Mouse (Mus musculus) cerebellum, adult (tissue): Measurements from ENCODE around the gene Ttc28.
A peak's percentile ranks its signal among the peaks of the same experiment; 100 is the strongest.
"Not testable (repeated sequence)": the region's sequence is repeated elsewhere in the genome, so short reads cannot be mapped to it uniquely, and the experiment has no call there.

Experiments used
- ATAC-seq: cut with Nextera tagmentation; 2 replicates; pipeline ENCODE4 v1.9.2; 2017; ENCODE audit warnings: mild to moderate bottlenecking, moderate library complexity, mixed read lengths; ENCODE audit not compliant: insufficient number of reproducible peaks, low FRiP score, low TSS enrichment

Gene Ttc28

DNA sequence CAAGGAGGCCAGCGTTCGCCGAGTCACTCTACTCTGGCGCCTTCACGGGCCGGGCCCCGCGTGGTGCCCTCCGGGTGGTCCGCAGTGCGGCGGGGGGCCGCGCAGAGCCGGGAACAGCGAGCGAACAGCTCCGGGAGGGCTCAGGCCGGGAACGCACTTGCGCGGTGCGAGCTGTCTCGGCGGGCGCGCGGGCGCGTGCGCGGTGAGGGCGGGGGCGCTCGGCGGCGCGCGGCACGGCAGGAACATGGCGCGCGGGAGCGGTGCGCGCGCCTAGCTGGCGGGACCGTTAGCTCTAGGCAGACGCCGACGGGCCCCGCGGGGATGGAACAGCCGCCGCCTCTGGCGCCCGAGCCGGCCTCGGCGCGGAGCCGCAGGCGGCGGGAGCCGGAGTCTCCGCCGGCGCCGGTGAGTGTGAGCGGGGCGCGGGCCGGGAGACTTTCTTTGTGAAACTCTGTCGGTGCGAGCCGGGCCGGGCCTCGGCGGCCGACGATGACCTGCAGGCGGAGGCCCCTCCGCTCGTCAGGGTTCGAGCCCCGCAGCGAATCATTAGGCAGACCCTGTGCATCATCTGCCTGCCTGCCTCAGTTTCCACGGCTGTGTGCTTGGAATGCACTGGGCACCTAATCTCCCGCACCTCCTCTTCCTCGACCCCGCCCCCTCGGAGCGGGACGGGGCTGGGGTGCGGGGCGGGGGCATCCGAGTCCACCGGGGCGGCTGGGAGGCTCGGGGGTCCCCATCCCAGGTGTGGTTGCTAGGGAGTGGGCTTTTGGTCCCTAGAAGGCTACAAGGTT, at the start of gene Ttc28:
Ttc28 (plus strand) TSS at position 220 of the 791 bp plus-strand sequence.
- peak; percentile 86 for ATAC-seq

GRCm38 (mm10) chr5:110831036-110831720, 48.4 kb upstream of the Ttc28 start:
- ATAC-seq, result no peak

DNA sequence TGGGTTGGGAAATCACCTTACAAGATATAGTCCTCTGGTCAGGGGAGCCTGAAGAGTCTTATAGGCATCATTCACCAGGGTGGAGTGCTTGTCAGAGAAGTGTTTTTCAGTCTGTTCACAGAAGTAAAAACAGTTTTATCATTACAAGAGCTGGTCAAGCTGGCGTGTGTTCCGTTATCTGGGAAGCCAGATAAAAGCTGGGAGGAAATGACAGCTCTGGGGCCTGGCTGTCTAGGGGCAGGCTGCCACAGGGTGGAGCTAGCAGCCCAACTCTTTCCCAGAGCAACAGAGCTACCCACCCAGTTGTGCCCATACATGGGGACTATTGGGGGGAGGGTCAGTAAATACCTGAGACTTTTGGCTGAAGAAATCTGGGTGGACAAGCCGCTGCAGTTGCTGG, 43.6 kb upstream of the Ttc28 start:
- ATAC-seq, result no peak

GRCm38 (mm10) chr5:110838016-110838415, 41.6 kb upstream of the Ttc28 start:
- ATAC-seq, result not testable (repeated sequence)

GRCm38 (mm10) chr5:110839038-110839677, 40.4 kb upstream of the Ttc28 start:
- ATAC-seq, result no peak; the same call in 1 of the 2 replicates

DNA sequence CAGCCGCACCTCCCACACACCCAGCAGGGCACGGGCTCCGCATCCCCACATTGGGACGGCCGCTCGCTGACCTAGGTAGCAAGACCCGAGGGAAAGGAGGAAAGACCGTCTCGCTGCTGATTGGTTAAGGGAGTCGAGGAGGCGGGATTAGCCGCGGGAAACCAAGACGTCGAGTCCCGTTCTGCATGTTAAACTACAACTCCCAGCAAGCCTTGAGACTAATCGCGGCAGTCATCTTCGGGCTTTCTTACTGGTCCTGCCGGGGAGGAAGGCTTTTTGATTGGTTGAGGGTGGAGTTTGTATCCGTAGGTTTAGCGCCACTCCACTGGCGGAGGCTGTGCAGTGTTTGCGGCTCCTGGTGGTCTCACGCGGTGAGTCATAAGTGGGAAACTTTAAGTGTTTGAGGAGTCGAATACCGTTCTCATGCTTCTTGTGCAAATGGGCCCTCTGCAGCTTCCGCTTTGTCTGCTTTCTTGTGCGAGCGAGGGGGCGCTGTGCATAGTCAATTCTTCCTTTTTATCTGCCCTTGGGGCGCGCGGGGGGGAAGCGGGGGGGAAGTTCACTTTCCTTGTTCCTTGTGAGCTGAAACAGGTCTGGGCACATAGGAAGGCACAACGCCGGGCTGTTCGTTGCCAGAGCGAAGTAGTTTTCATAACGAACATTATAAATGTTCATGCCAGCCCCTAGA, 39.8 kb upstream of the Ttc28 start, which contains the start of the genes Hscb and Chek2:
Hscb (minus strand) TSS at position 100 of the 688 bp plus-strand sequence.
Chek2 (plus strand) TSS at position 302 of the 688 bp plus-strand sequence.
- ATAC-seq, result peak; percentile 99

DNA sequence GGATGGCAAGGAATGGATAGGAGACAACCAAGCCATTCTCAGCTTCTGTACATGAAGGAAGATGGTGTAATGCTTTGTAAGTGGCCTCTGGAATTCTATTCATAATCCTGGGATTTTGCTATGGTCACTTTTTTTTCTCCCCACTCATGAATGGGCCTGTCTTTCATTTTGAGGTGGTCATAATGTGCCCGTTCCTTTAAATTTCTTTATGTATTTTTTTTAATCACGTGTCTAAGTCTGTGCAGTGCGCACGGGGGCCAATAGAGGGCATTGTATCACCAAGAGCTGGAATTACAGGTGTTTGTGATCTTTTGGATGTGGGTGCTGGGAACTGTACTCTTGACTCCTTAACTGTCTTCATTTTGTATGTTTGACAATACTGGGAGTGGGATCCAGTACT, 39.1 kb upstream of the Ttc28 start:
- ATAC-seq, result no peak

DNA sequence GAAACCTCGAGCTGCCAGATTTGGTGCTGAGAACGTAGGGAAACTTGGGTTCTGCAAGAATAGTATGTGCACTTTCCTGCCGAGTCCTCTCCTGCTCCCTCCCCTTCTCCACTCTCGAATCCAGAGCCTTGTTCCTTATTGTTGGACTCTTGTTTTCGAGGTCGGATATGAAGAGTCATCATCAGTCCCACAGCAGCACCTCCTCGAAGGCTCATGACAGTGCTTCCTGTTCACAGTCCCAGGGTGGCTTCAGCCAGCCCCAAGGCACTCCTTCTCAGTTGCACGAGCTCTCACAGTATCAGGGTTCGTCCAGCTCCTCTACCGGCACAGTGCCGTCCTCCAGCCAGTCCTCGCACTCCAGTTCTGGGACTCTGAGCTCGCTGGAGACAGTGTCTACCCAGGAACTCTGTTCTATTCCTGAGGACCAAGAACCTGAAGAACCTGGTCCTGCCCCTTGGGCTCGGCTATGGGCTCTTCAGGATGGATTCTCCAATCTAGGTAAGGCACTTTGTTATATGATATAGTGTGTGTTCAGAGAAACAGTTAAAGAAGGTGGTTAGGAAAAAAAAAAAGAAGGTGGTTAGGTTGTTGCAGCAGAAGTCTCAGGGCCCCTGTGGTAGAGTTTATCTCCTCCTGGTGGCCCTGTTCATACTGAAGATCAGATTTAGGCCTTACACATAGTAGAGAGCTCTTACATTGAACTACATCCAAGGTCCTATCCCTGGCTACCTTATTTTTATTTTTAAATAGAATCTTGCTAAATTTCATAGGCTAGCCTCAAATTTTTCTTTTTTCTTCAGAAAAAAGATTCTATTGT, 38.3 kb upstream of the Ttc28 start:
- ATAC-seq, result no peak

GRCm38 (mm10) chr5:110852990-110853389, 26.6 kb upstream of the Ttc28 start:
- ATAC-seq, result no peak

GRCm38 (mm10) chr5:110857091-110857490, 22.5 kb upstream of the Ttc28 start:
- ATAC-seq, result no peak

DNA sequence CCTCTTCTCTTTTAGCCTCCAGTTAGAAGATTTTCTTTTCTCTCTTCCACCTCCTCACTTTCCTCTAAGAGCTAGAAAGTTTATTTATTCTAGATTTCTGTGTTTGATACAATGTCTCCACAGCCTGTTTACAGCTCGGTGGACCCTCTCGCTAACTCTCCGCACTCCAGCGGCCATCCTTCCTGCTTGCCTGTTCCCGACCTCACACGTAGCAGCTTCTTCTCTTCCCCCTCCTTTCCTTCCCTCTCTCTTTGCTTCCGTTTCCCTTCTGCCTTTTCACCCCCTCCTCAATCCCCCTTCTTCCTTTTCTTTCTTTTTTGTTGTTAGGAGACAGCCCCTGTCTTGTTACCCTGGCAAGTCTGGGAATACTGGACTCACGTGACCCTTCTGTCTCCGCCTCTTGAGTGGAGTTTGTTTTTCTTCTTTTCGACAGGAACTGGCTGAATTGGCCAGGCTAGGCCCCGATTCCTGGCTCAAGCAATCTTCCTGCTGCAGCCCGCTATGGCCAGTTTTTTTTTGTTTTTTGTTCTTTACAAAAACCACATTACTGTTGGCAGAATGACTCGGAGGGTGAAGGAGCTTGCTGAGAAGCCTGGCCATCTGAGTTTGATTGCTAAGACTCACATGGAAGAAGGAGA, 20.5 kb upstream of the Ttc28 start:
- ATAC-seq, result no peak

GRCm38 (mm10) chr5:110860445-110860844, 19.2 kb upstream of the Ttc28 start:
- no peak for ATAC-seq

- no peak for ATAC-seq
Measured at GRCm38 (mm10) chr5:110868460-110868859, 11.1 kb upstream of the Ttc28 start.

GRCm38 (mm10) chr5:110869242-110869669, 10.3 kb upstream of the Ttc28 start:
- ATAC-seq, result no peak

GRCm38 (mm10) chr5:110873160-110873559, 6.4 kb upstream of the Ttc28 start:
- no peak for ATAC-seq

DNA sequence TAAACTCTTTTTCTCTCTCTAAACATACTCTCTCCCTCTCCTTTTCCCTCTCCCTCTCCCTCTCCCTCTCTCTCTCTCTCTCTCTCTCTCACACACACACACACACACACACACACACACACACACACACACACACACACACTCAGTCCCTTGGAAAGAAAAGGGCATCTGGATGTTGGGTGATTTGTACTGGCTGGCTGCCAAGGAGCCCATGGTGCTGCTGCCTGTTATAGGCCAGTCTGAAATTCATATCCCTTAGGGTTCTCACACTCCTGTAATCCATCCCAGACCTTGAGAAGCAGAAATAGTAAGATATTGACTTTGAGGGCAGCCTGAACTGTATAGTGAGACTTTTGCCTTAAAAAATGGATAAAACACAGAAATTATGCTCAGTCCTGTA, 4.9 kb upstream of the Ttc28 start:
- no peak for ATAC-seq

GRCm38 (mm10) chr5:110875286-110875685, 4.3 kb upstream of the Ttc28 start:
- no peak for ATAC-seq

DNA sequence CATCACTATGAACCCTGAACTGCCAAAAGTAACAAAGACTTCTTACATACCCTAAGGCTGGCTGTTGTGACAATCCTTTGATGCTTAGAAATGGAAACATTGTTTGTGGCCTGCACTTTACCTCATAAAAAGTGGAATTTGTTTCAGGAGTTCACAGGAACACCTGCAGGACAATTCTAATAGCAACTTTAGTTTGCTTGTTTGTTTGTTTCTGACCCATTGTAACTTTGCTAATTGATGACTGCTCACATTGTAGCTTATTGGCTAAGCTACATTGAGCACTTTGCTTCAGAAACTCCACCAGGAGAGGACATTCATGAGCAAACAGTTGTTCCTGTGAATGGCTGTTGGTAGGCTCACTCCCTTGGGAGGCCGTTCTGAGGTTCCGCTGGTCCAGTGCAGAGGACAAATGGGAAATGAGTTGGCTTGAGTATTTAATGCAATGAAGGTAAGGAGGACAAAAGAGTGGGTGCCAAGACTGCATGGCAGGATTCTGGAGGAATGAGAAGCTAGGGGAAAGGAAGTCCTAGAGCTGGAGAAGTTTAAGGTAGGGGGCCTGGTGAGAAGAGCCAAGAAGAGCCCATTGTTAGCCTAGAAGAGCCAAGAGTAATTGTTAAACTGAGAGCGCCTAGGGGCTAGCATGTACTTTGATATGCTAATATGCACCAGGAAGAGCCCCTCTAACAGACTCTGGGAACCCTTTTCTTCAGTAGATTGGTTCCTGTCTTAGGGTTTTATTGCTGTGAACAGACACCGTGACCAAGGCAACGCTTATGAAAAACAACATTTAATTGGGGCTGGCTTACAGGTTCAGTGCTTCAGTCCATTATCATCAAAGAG, 1.7 kb upstream of the Ttc28 start:
- ATAC-seq, result no peak
